Mouse (Mus musculus): ENCODE data around the gene Clec12a. TPM values are rescaled to one million over a fixed set of nuclear protein-coding genes. Genes with fewer than 3 reads are reported as not detected.

Clec12a gene
- polyA plus RNA-seq, 1 experiment from 2014 or later, result 0.20 TPM

- no peak overlapping the region for H3K27ac ChIP-seq (ENCODE audit: low read depth, low read length)
- H3K4me2 ChIP-seq (replicated peaks; ENCODE audit: low read depth), result no peak overlapping the region
- no peak overlapping the region for H3K4me3 ChIP-seq (ENCODE audit: low read depth, low read length)
- WGBS, result 37% methylated on average over 6 of the region's 6 CpGs
- no peaks in the 10 kb centered on the region for H3K27me3 ChIP-seq (replicated peaks; ENCODE audit: control insufficient read depth, insufficient read depth, low read length)
- no peaks in the 10 kb centered on the region for H3K4me1 ChIP-seq (replicated peaks; ENCODE audit: control insufficient read depth, insufficient read depth, low read length)
- H3K9me3 ChIP-seq (ENCODE audit: control insufficient read depth), result no peaks in the 10 kb centered on the region
- no peaks in the 10 kb centered on the region for H3K36me3 ChIP-seq (ENCODE audit: control insufficient read depth, insufficient read depth)
- ATAC-seq, result no peak
- H3K9ac ChIP-seq (ENCODE audit: low read depth, low read length), result no peak overlapping the region
- no peak for TF ChIP-seq CTCF (IDR thresholded peaks at IDR 0.05; ENCODE audit: low read depth)
Observed at GRCm38 (mm10) chr6:129399945-129400344, 57.5 kb downstream of the Clec12a start.

- Histone ChIP-seq H3K9ac (ENCODE audit: low read depth, low read length) (no peak overlapping the region), H3K27ac (ENCODE audit: low read depth, low read length) (no peak overlapping the region), H3K4me1 (replicated peaks; ENCODE audit: control insufficient read depth, insufficient read depth, low read length) (no peaks in the 10 kb centered on the region), H3K4me3 (ENCODE audit: low read depth, low read length) (no peak overlapping the region), H3K9me3 (ENCODE audit: control insufficient read depth) (no peaks in the 10 kb centered on the region), H3K36me3 (ENCODE audit: control insufficient read depth, insufficient read depth) (no peaks in the 10 kb centered on the region), H3K4me2 (replicated peaks; ENCODE audit: low read depth) (no peak overlapping the region), H3K27me3 (replicated peaks; ENCODE audit: control insufficient read depth, insufficient read depth, low read length) (no peaks in the 10 kb centered on the region)
- 93% methylated on average over 2 of the region's 2 CpGs for WGBS
- no peak for ATAC-seq
- no peak for TF ChIP-seq CTCF (IDR thresholded peaks at IDR 0.05; ENCODE audit: low read depth)
Observed at GRCm38 (mm10) chr6:129402404-129402803, 59.9 kb downstream of the Clec12a start.

GRCm38 (mm10) chr6:129403391-129403790 lies 60.9 kb downstream of the Clec12a start:
- Histone ChIP-seq H3K27me3 (replicated peaks; ENCODE audit: control insufficient read depth, insufficient read depth, low read length) (no peaks in the 10 kb centered on the region), H3K4me3 (ENCODE audit: low read depth, low read length) (no peak overlapping the region), H3K36me3 (ENCODE audit: control insufficient read depth, insufficient read depth) (no peaks in the 10 kb centered on the region), H3K4me1 (replicated peaks; ENCODE audit: control insufficient read depth, insufficient read depth, low read length) (no peaks in the 10 kb centered on the region), H3K9ac (ENCODE audit: low read depth, low read length) (no peak overlapping the region), H3K9me3 (ENCODE audit: control insufficient read depth) (no peaks in the 10 kb centered on the region), H3K27ac (ENCODE audit: low read depth, low read length) (no peak overlapping the region), H3K4me2 (replicated peaks; ENCODE audit: low read depth) (no peak overlapping the region)
- ATAC-seq, result no peak
- 85% methylated on average over 6 of the region's 6 CpGs for WGBS
- TF ChIP-seq CTCF (IDR thresholded peaks at IDR 0.05; ENCODE audit: low read depth), result no peak

GRCm38 (mm10) chr6:129405999-129406398 lies 63.5 kb downstream of the Clec12a start:
- Histone ChIP-seq H3K4me1 (replicated peaks; ENCODE audit: control insufficient read depth, insufficient read depth, low read length) (no peaks in the 10 kb centered on the region), H3K9ac (ENCODE audit: low read depth, low read length) (no peak overlapping the region), H3K27me3 (replicated peaks; ENCODE audit: control insufficient read depth, insufficient read depth, low read length) (no peaks in the 10 kb centered on the region), H3K9me3 (ENCODE audit: control insufficient read depth) (no peaks in the 10 kb centered on the region), H3K4me3 (ENCODE audit: low read depth, low read length) (no peak overlapping the region), H3K4me2 (replicated peaks; ENCODE audit: low read depth) (no peak overlapping the region), H3K36me3 (ENCODE audit: control insufficient read depth, insufficient read depth) (no peaks in the 10 kb centered on the region), H3K27ac (ENCODE audit: low read depth, low read length) (no peak overlapping the region)
- no peak for TF ChIP-seq CTCF (IDR thresholded peaks at IDR 0.05; ENCODE audit: low read depth)
- ATAC-seq, result no peak

- H3K9me3 ChIP-seq (ENCODE audit: control insufficient read depth), result no peaks in the 10 kb centered on the region
- H3K9ac ChIP-seq (ENCODE audit: low read depth, low read length), result no peak overlapping the region
- H3K4me2 ChIP-seq (replicated peaks; ENCODE audit: low read depth), result no peak overlapping the region
- no peak for ATAC-seq
- no peaks in the 10 kb centered on the region for H3K27me3 ChIP-seq (replicated peaks; ENCODE audit: control insufficient read depth, insufficient read depth, low read length)
- H3K4me1 ChIP-seq (replicated peaks; ENCODE audit: control insufficient read depth, insufficient read depth, low read length), result no peaks in the 10 kb centered on the region
- WGBS, result 51% methylated on average over 2 of the region's 2 CpGs
- no peaks in the 10 kb centered on the region for H3K36me3 ChIP-seq (ENCODE audit: control insufficient read depth, insufficient read depth)
- no peak overlapping the region; the same call in 1 of the 2 replicates for H3K27ac ChIP-seq (ENCODE audit: low read depth, low read length)
- no peak overlapping the region for H3K4me3 ChIP-seq (ENCODE audit: low read depth, low read length)
- no peak for TF ChIP-seq CTCF (IDR thresholded peaks at IDR 0.05; ENCODE audit: low read depth)
Observed at GRCm38 (mm10) chr6:129407324-129407723, 64.8 kb downstream of the Clec12a start.

- TF ChIP-seq CTCF (IDR thresholded peaks at IDR 0.05; ENCODE audit: low read depth), result no peak
Observed at GRCm38 (mm10) chr6:129408562-129408961, 66.1 kb downstream of the Clec12a start, which contains the start of gene Clec9a. Clec9a (plus strand) TSS chr6:129408862.

GRCm38 (mm10) chr6:129414177-129414576 lies 71.7 kb downstream of the Clec12a start:
- no peaks in the 10 kb centered on the region for H3K9me3 ChIP-seq (ENCODE audit: control insufficient read depth)
- H3K27me3 ChIP-seq (replicated peaks; ENCODE audit: control insufficient read depth, insufficient read depth, low read length), result no peaks in the 10 kb centered on the region
- no peaks in the 10 kb centered on the region for H3K36me3 ChIP-seq (ENCODE audit: control insufficient read depth, insufficient read depth)
- TF ChIP-seq CTCF (IDR thresholded peaks at IDR 0.05; ENCODE audit: low read depth), result no peak
- WGBS, result 42% methylated on average over 1 of the region's 1 CpGs
- ATAC-seq, result no peak
- no peak overlapping the region for H3K4me3 ChIP-seq (ENCODE audit: low read depth, low read length)
- H3K4me1 ChIP-seq (replicated peaks; ENCODE audit: control insufficient read depth, insufficient read depth, low read length), result no peaks in the 10 kb centered on the region
- H3K27ac ChIP-seq (ENCODE audit: low read depth, low read length), result no peak overlapping the region
- H3K9ac ChIP-seq (ENCODE audit: low read depth, low read length), result no peak overlapping the region
- no peak overlapping the region for H3K4me2 ChIP-seq (replicated peaks; ENCODE audit: low read depth)

More at GRCm38 (mm10) chr6:129408562-129408961, 66.1 kb downstream of the Clec12a start, which contains the start of gene Clec9a:
- no peak for ATAC-seq
- no peaks in the 10 kb centered on the region for H3K27me3 ChIP-seq (replicated peaks; ENCODE audit: control insufficient read depth, insufficient read depth, low read length)
- no peak within 1 kb of the TSS for H3K4me3 ChIP-seq (ENCODE audit: low read depth, low read length)
- H3K9me3 ChIP-seq (ENCODE audit: control insufficient read depth), result no peaks in the 10 kb centered on the region
- no peaks in the 10 kb centered on the region for H3K4me1 ChIP-seq (replicated peaks; ENCODE audit: control insufficient read depth, insufficient read depth, low read length)
- 89% methylated on average over 2 of the region's 2 CpGs for WGBS
- H3K27ac ChIP-seq (ENCODE audit: low read depth, low read length), result no peak within 1 kb of the TSS; the same call in 1 of the 2 replicates
- no peaks in the 10 kb centered on the region for H3K36me3 ChIP-seq (ENCODE audit: control insufficient read depth, insufficient read depth)
- H3K9ac ChIP-seq (ENCODE audit: low read depth, low read length), result no peak within 1 kb of the TSS
- H3K4me2 ChIP-seq (replicated peaks; ENCODE audit: low read depth), result no peak within 1 kb of the TSS

Other genes with a start within 250 kb of the Clec12a start
- gene Clec2e, start 241.8 kb upstream of the Clec12a start, polyA plus RNA-seq (2015; fragmentation: Nextera tagmentation; extraction: Ambion mirVana), result 76.4 and 89.8 TPM in 2 replicates
- gene Clec2d, start 162.1 kb upstream of the Clec12a start, polyA plus RNA-seq (2015; fragmentation: Nextera tagmentation; extraction: Ambion mirVana), result 1.1 and 1.4 TPM in 2 replicates
- 0.12 and 0.16 TPM in 2 replicates for gene Cd69, start 67.3 kb upstream of the Clec12a start, polyA plus RNA-seq (2015; fragmentation: Nextera tagmentation; extraction: Ambion mirVana)
- not detected in 2 replicates for gene 4922502D21Rik, start 10.9 kb upstream of the Clec12a start, polyA plus RNA-seq (2015; fragmentation: Nextera tagmentation; extraction: Ambion mirVana)
- 0.14 TPM in 2 replicates for gene Clec12b, start 43.2 kb downstream of the Clec12a start, polyA plus RNA-seq (2015; fragmentation: Nextera tagmentation; extraction: Ambion mirVana)
- 0.27 and 0.29 TPM in 2 replicates for gene Clec1b, start 54.6 kb downstream of the Clec12a start, polyA plus RNA-seq (2015; fragmentation: Nextera tagmentation; extraction: Ambion mirVana)
- gene Clec9a, start 66.2 kb downstream of the Clec12a start, polyA plus RNA-seq (2015; fragmentation: Nextera tagmentation; extraction: Ambion mirVana), result 0.09 and 0.12 TPM in 2 replicates
- gene Clec1a, start 109.3 kb downstream of the Clec12a start, polyA plus RNA-seq (2015; fragmentation: Nextera tagmentation; extraction: Ambion mirVana), result 1.8 and 2.7 TPM in 2 replicates
- 0.07 and 0.13 TPM in 2 replicates for gene Olr1, start 164.5 kb downstream of the Clec12a start, polyA plus RNA-seq (2015; fragmentation: Nextera tagmentation; extraction: Ambion mirVana)
- gene Tmem52b, start 169.9 kb downstream of the Clec12a start, polyA plus RNA-seq (2015; fragmentation: Nextera tagmentation; extraction: Ambion mirVana), result 0.08 and 0.18 TPM in 2 replicates
- 30.7 and 31.8 TPM in 2 replicates for gene Gabarapl1, start 190.5 kb downstream of the Clec12a start, polyA plus RNA-seq (2015; fragmentation: Nextera tagmentation; extraction: Ambion mirVana)
- not detected in 2 replicates for gene Klre1, start 235.2 kb downstream of the Clec12a start, polyA plus RNA-seq (2015; fragmentation: Nextera tagmentation; extraction: Ambion mirVana)
- 0.99 and 1.4 TPM in 2 replicates for gene Klrd1, start 249.1 kb downstream of the Clec12a start, polyA plus RNA-seq (2015; fragmentation: Nextera tagmentation; extraction: Ambion mirVana)